Mouse (Mus musculus) stomach, postnatal 0 days (tissue): ENCODE results near the gene As3mt.

ENCODE experiments used
- CTCF ChIP-seq: IDR thresholded peaks from 2 replicates; pipeline ENCODE4 v1.5.1; 2016; ENCODE audit warnings: antibody characterized with exemption, low read depth, mild to moderate bottlenecking, moderate library complexity
- EP300 ChIP-seq: optimal IDR thresholded peaks from 2 replicates; pipeline ENCODE3; 2016; ENCODE audit warnings: antibody characterized with exemption

- TF ChIP-seq EP300: no peak
- TF ChIP-seq CTCF: no peak
Observed at GRCm38 (mm10) chr19:46785633-46786032, 78.4 kb downstream of the As3mt start.
